ENCODE assay signal across 1 mouse cellular context in the genomic region with DNA sequence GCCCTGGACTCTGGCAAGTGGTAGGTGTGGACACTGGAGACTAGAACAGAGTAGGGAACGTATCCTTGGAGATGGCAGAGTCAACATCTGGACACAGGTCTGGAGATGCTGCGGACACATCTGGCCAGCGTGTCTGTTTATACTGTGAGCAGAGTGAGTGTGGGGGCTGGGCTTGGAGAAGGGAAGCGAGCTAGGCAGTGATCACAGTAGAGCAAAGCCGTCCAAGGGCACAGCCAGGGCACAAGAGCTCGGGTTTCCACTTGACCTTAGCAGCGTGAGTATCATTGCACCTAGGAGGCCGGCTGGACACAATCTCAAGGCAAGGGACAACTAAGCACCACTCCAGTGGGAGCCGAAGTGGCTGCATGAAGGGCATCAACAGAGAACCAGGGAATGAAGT.
A peak's percentile ranks its signal among the peaks of the same experiment; 100 is the strongest.
TF ChIP-seq lines count a peak whose summit lies in the region.

No protein-coding gene starts in this region.

TF ChIP-seq in myocyte, 11 proteins besides CTCF, POLR2A, EP300 and RAD21:
- TF ChIP-seq POLR2AphosphoS2 (IDR thresholded peaks at IDR 0.05; ENCODE audit: insufficient read length, low read depth) (peak; percentile 63), TCF12 (IDR thresholded peaks at IDR 0.05; ENCODE audit: insufficient read depth, poor library complexity, severe bottlenecking) (no peak)
